Mouse (Mus musculus): ENCODE data around the gene Rpap3.

The Rpap3 gene

GRCm38 (mm10) chr15:97646426-97646825 lies 59.2 kb downstream of the Rpap3 start:
- no peak for DNase-seq (ENCODE audit: low read depth, low spot score)

- no peak for DNase-seq (ENCODE audit: low read depth, low spot score)
These were observed 61.6 kb downstream of the Rpap3 start for GRCm38 (mm10) chr15:97643986-97644385.

All from ES-CJ7 (cell line).